Mouse (Mus musculus) natural killer cell, adult 2 months (primary cell): ENCODE data around the gene Cavin1.
"Not testable (repeated sequence)": the region's sequence is repeated elsewhere in the genome, so short reads cannot be mapped to it uniquely, and the experiment has no call there.

ENCODE experiments used
- DNase-seq, 2 experiments: peaks; one replicate each; pipeline ENCODE4 v3.0.0; 2022; ENCODE audit warnings: low spot score in 2 of 2

The Cavin1 gene

GRCm38 (mm10) chr11:100970557-100970937 lies at the start of gene Cavin1:
Cavin1 (minus strand) TSS chr11:100970887.
- DNase-seq = no peak

GRCm38 (mm10) chr11:101011641-101012040 lies 41.0 kb upstream of the Cavin1 start:
- DNase-seq = no peak

DNA sequence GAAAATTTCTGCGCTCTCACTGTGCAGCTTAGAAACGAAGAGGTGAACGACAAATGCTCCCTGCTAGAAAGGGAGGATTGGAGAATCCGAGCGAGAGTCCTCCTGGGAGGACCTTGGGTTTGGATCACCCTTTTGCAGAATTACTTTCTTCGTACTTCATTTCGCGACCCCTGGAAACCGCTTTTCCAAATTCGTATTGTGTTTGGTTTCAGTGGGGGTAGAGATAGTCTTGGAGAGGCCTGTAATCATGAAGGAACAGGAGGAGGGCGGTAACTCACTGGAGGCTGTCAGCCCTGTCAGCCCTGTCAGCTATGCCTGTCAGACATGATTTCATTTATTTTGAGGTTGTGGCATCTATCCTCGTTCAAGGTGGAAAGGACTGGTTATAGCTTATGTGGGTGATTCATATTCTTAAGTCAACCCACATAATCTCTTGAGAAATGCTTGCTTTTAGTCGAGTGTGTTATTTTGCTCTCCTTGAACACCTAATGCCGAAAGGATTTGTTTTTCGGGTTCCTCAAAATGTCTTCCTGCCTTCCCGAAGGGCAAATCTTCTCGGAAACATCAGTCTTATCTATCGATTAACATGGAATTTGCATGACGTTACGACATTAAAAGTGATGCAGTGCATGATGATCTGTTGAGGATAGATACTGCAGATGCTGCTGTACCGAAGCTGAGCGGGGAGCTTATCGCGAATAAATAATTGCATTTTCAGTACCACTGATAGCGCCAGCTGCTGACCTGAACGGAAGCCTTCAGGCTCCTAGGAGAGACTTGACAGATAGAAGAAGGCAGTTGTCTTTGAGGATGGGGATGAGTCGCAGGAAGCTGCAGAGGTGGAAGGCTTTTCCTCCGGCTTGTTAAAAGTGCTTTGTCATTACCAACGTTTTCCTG lies 39.4 kb upstream of the Cavin1 start:
- no peak for DNase-seq

GRCm38 (mm10) chr11:101009046-101009887 lies 38.6 kb upstream of the Cavin1 start, which contains the start of gene Atp6v0a1:
Atp6v0a1 (plus strand) TSS chr11:101009452.
- peak; percentile 92 to 96 for DNase-seq

DNA sequence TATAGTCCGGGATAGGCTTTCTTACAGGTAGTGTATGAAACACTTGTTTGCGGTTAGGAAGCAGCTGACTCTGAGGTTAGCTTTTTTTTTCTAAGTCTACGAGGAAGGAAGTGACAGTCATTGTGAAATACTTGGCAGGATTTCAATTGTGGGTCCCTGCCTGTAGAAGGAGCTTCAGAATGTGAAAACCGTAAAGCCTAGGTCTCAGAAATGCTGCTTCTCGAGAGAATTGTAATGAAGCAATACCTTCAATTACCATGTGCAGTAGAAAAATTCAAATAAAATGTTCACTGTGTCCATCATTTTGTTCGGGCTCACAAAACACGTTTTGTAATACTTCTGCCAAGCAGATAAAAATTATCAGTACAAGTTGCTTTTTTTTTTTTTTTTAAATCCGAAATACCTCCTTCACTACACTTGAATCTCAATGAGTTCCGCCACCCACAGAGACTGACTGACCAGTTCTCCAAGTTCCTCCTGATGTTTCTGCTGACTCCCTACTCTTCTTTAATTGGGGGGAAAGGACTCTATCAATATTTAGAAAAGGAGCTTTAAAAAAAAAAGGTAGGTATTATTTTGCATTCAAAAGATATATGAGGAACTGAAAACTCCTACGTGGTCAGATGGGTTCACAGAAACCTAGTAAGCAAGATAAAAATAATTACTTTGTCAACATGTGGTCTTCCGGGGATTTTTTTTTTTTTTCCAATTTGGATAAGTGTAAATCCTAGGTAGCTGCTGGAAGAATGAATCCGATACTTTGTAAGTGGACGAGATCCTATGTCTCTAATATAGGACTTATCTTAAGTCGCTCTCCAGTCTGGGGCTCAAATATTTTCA lies 37.7 kb upstream of the Cavin1 start:
- peak; percentile 79 to 80 for DNase-seq

GRCm38 (mm10) chr11:101003025-101003685 lies 32.5 kb upstream of the Cavin1 start:
- no peak for DNase-seq

GRCm38 (mm10) chr11:101001875-101002552 lies 31.3 kb upstream of the Cavin1 start:
- DNase-seq = not testable (repeated sequence)

DNA sequence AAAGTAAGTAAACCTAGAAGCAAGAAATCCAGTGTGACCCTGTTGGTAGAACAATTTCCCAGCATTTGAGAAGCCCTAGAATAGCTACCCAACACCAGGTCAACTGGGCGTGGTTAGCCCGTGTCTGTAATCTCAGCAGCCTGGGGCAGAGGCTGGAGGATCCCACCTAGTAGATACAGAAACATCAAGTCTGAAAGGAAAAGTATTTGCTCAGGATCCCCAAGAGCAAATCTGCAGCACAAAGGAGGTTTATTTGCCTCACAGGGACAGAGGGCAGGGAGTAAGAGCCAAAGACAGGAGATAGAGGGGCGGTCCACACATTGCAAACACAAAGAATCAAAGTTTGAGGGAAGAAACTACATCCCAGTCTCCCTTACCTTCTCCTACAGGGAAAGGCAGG lies 28.6 kb upstream of the Cavin1 start:
- DNase-seq = no peak

- DNase-seq = no peak
Measured at GRCm38 (mm10) chr11:100998836-100999235, 28.1 kb upstream of the Cavin1 start.

DNA sequence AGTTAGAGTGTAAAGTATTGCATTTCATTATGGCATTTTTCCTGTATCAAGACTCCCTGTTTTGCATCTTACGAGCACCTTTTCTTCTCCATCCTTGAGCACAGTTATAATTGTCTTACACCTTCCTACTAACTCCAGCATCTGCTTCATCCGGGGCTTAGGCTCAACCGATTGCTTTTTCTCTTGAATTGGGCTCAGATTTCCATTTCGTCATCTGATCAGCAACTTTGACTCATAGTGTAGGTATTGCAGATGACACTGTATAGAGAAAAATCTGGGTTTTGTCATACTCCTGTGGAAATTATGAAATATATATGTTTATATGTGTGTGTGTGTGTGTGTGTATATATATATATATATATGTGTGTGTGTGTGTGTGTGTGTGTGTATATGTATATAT lies 25.8 kb upstream of the Cavin1 start:
- DNase-seq = no peak

- no peak for DNase-seq
Measured at GRCm38 (mm10) chr11:100994655-100995054, 24.0 kb upstream of the Cavin1 start.

GRCm38 (mm10) chr11:100994233-100994632 lies 23.5 kb upstream of the Cavin1 start:
- DNase-seq = no peak

- DNase-seq = no peak
Measured at GRCm38 (mm10) chr11:100993437-100993836, 22.8 kb upstream of the Cavin1 start.

DNA sequence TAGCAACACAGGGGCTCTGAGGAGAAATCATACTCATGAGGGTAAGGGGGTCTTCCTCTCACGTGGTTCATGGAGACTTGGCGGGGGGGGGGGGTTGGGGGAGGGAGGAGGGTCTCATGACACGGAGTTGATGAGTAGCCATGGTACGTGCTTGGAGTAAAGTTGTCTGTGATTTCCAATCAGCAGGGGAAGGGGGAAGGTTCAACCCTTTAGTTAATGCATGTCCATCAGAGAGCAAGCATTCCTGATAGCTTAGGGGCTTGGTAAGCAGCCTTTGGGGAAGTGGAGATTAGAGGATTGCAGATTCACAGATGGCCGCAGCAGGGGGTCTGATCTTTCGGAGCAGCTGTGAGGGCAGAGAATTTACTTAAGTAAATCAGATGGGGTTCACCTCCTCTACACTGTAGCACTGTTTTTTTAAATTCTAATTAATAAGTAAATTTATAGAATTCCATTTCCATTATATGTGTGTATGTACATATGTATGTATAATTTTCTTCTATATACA lies 20.4 kb upstream of the Cavin1 start:
- no peak for DNase-seq

DNA sequence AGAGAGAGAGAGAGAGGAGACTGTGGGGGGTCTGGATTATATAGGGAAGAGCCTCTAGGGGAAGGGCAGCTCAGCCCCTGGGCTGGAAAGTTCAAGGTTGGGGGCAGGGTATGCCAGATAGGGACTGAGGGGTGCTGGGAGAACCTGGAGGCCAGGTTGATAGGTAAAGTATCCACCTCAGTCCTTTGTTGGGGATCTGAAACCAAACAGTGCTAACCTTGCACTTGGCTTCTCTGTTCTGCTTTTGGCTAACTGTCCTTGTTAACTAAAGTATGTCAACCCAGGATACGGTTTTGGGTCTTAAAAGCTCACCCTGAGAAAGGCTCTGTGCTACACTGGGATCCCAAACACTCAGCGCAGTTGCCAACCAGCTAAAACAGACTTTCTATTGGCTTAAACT lies 19.0 kb upstream of the Cavin1 start:
- DNase-seq = no peak

- no peak for DNase-seq
Measured at GRCm38 (mm10) chr11:100988674-100989073, 18.0 kb upstream of the Cavin1 start.

DNA sequence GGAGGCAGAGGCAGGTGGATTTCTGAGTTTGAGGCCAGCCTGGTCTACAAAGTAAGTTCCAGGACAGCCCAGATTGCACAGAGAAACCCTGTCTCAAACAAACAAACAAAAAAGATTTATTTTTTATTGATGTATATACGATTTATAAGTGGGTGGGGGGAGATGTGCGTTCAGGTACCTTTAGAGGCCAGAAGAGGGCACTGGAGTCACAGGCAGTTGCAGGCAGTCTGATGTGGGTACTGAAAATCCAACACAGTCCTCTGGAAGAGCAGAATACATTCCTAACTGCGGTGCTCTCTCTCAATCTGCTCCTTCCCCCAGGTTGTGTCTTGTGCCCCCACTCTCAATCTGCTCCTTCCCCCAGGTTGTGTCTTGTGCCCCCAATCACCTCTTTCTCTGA lies 14.9 kb upstream of the Cavin1 start:
- no peak for DNase-seq

DNA sequence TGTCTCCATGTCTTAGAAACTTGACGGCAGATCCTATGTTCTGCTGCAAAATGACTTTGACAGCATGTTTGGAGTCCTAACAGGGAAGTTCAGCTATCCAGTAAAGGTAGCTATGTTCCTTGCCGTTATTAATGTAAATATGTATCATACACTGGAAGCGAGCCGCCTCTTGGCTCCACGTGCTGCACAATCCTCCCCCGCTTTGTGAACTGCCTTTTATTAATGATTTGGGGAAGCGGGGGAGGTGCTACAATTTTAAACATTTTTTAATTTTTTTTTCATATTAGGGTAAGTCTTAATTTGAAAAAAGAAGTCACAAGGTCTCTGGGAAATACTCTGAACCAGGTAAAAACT lies 13.1 kb upstream of the Cavin1 start:
- no peak for DNase-seq

GRCm38 (mm10) chr11:100983125-100983777 lies 12.6 kb upstream of the Cavin1 start:
- DNase-seq = peak; percentile 47 to 80

GRCm38 (mm10) chr11:100982087-100982486 lies 11.4 kb upstream of the Cavin1 start:
- no peak for DNase-seq
